Mouse (Mus musculus) adrenal gland, postnatal 14 days (tissue): ENCODE results near the gene Ppp1r3e. TPM values are rescaled to one million over a fixed set of nuclear protein-coding genes. Genes with fewer than 3 reads are reported as not detected.
A peak's percentile ranks its signal among the peaks of the same experiment; 100 is the strongest.

Experiments
- DNase-seq: peaks from one replicate; pipeline ENCODE4 v3.0.0; 2021; ENCODE audit warnings: mixed read lengths
- long read RNA-seq, 2 experiments: library from polyadenylated mRNA; stranded (forward); transcript quantifications; one replicate each; pipeline ENCODE4 v2.0.0; 2021
- total RNA-seq: library from RNA; stranded (reverse); gene quantifications from 2 replicates; pipeline ENCODE4 v1.2.3, GENCODE M21; 2021

The Ppp1r3e gene
- 14.0 and 15.9 TPM in 2 replicates for total RNA-seq
- long read RNA-seq, experiment 1, partial matches to known transcripts: 0 of 4 reads
- long read RNA-seq, experiment 1, other reads (novel, unspliced or antisense): 2 of 4 reads
- long read RNA-seq, experiment 2, partial matches to known transcripts: 0 of 4 reads
- long read RNA-seq, experiment 2, other reads (novel, unspliced or antisense): 1 of 4 reads

DNA sequence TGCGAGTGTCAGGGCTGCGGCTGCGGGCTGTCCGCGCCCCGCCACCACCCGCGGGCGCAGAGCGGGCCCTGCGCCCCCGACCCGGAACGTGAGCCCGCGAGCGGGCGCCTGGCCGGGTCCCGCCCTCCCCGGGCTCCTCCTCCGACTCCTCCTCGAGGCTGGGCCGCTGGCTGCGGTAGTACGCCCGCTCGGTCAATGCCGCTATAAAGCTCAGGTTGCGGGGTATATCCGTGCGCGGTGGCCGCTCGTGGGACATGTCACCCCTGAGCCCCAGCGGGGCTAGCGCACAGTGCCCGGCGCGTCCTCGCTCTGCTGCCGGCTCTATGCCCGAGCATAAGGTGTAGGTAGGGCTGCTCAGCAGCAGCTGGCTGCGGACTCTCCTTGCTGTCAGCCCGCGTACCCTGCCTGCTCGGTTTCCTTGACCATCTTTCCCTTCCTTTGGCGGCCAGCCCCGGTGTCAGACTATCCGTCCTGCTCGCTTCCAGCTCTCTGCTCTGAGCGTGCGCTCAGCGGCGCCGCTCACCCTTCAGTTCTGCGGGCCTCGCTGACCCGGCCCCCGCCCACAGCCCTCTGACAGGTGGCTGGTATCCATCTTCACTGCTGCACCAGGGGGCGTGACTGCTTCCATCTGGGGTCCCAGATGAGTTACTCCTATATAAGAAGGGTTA, at the start of gene Ppp1r3e:
Gene Ppp1r3e, minus strand, starts transcription at position 503 of the 668 bp plus-strand sequence.
- peak; percentile 86 for DNase-seq

DNA sequence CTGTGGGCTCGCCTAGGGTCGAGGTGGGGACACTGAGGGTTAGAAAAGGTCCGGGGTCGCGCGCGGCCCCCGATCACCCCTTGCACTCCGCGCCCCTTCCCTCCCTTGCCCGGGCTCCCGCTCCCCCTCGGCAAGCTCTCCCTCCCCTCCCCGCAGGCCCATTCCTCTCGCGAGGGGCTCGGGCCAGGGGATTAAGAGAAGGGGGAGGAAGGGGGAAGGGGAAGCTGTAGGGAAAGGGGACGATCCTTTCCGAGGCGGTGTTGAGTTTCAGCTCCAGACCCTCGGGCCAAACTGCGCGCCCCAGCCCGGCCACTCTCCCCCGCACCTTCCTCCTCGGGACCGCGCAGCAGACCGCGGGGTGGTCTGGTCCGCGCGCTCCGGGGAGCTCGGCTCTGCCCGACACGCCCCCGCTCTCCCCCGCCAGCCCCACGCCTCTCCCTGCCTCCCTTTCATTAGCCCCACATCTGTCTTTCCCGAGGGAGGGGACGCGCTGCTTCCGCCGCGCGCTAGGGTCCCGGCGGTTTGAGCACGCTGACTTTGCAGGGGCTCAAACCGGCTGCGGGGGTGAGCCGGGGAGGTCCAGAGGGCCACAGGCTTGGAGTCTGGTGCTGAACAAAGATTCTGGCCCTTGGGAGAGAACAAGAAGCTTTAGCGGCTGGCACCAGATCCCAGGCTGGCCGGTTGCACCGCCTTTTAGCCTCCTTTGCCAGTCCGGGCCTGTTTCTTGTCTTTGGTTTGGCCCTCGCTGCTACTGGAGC, 49.2 kb upstream of the Ppp1r3e start:
- DNase-seq: peak; percentile 59

DNA sequence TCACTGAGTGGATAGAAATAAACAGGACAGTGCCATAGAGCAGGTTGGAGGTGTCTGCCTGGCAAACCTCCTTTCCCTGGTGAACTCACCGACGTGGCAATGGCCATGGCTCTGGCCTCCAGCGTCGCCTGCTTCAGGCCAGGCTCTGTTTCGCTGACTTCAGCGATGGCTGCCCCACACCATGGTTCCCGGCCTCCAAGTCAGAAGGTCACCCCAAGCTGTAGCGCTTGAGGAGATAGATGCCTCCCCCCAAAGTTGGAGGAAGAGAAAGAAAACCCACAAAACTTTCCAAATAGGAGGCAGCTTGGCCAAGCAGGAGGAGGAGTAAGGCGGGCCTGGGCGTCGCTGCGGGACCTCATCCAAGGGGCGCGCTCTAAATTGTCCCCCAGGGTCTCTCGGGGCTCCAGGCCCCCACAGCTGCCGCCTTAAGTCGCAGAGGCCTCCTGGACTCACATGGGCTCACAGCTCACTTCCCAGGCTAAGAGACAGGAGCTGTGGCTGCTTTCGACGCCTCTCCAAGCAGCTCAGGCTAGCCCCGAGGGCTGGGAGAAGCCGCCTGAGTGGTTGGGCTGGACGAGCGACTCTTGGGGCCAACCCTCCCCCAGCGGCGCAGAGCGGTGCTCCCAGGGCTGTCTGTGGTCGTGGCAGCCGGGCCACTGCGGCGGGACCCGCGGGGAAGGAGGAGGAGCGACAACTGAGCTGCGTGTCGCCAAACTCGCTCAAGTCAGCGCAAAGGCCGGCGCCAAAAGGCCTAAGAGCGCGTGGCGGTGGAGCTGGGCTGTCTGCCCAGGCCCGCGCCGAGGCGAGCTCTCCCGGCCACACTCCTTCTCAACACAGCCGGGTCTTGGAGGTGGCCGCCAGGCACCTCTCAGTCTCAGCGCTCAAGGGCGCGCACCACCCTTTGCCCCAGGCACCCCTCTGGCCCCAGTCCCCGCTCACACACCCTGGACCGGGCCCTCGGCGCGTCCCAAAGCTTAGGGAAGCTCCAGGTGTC, 48.3 kb upstream of the Ppp1r3e start, which contains the start of gene Efs:
Gene Efs, minus strand, starts transcription at position 778 of the 994 bp plus-strand sequence.
- DNase-seq: peak; percentile 76

DNA sequence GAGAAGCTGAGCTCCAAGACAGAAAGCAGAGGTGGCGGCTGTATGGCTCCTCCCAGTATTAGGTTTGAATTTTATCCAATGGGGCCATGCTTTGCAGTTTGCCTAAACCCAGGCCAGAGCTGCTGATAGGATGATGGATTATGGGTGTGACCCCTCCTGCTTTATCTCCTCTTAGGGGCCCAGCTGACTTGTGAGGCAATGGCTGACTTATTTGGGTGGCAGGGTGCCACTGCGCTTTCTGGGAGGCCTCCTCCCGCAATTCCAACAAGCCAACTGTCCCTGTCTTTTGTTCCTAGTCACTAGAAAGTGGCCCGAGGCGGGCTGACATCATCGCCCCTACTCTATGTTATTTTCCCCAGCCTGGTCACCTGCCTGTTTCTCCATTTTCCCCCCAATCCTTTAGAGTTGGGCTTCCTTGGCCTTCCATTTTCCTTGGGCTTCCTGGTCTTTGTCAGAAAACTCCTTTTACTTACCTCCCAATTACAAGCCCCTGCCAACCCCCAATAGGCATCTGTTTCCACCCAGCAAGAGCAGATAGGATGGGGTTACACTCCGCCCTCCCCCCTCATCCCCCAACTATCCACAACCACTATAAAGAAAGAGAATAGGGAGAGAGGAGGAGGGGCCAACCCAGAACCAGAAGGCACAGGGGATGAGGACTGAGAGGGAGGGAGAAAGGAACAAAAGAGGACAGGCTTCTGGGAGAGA, 47.4 kb upstream of the Ppp1r3e start:
- peak; percentile 58 for DNase-seq

DNA sequence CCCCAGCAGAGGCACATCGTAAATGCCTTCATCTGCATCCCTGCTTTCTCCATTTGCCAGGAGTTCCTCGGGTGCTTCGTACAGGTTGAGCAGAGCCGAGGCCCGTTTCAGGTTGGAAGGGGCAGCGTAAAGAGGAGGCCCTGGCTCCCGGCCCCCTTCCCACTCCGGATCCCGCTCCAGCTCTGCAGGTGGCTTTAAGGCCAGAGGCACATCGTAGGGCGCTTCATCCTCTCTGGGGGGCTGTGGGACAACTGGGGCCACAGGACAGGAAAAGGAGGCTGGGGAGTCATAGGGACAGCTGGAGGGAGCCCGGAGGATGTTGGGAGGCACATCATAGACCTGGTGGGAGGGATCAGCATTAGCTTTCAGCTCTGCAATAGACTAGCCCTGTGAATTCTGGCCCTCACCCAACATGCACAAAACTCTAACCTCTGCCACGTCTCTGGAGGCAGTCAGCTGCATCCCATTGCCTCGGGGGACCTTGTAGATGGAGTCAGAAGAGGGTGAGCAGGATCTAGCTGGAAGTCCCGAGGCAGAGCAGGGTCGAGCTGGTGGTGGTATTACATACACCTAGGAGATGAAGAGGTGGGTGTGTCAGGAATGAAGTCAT, 42.8 kb upstream of the Ppp1r3e start:
- no peak for DNase-seq

DNA sequence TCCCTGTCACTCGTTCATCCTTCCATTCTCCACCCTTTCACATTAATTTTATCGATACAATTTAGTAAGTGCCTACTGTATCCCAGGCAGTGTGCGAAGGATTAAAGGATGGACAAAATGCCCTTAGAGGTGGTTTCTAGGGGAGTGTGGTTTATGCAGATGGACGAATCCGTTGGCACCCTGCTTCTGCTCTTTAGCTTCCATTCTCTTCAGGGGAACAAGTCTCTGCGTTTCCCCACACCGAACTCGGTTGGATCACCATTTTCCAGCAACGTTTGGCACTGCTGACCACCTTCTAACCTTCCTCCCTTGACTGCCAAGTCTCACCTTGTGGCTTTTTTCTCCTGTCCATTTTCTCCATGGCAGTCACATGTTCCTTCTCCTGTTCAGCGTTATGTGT, 36.0 kb upstream of the Ppp1r3e start:
- DNase-seq: no peak

DNA sequence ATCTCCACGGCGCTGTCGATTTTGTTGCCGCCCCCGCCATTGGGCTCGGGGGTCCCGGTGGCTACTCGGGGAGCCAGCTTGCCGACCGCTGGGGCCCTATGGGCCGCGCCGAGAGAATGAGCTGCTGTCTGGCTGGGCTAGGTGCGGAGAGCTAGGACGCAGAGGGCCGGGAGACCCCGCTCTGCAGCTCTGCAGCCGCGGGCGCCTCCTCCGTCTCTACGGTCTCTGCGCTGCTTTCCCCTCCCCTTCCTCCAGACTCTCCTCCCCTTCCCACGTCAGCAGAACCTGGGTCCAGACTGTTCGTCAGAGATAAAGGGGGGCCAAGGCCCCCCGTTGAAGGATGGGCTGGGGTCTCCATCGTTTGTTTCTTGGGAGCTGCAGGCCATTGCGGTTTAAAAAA, 35.5 kb upstream of the Ppp1r3e start, which contains the start of gene Slc22a17:
Gene Slc22a17, minus strand, starts transcription at position 247 of the 400 bp plus-strand sequence.
- peak; percentile 74 for DNase-seq

DNA sequence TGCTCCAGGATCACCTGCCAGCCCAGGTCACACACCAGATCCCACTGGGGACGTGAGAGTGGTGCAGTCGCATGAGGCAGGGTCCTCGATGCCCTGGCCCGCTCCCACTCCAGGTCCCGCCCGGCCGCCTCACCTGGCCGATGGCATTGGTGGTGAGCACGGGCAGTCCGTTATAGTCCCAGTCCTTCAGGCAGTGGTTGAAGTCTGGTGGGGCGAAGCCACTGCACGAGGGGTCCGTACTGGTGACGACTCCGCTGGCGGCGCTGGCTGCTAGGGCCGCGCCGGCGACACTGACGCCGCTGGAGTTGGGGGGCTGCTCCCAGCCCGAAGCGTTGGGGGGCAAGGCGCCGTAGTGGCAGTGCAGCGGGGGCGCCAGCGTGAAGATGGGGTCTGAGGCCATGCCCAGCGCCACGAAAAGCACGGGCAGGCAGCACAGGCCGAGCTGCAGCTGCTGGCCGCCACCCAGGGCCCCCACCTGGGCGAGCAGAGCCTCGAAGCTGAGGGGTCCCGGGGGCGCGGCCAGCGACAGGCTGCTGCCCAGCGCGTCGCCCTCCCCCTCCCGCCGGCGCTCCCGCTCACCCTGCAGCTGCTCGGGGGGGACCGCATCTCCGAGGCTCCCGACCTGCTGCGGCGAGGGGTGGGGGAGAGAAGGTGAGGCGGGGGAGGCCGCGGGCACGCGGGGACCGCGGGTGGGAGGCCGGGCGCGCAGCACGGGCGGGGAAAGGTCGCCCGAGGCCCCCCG, 34.9 kb upstream of the Ppp1r3e start:
- peak; percentile 49 for DNase-seq

DNA sequence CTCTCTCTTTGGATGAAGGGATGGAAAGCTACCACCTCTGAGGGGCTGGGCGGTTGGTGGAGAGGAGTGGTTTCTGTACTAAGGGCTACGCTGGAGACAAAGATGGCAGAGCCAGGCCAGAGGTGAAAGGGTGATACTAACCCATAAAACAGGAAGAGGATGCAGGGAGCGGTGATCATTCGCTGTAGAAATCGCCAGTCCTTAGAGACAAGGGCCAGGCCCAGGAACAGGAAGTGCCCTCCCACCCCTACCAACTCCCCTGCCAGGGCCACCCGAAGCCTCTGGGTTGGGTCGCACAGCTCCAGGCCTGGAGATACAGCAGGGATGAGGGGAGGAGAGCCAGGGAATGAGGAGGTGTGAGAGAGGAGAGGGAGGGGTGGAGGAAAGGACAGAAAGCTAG, 31.3 kb upstream of the Ppp1r3e start:
- DNase-seq: no peak

DNA sequence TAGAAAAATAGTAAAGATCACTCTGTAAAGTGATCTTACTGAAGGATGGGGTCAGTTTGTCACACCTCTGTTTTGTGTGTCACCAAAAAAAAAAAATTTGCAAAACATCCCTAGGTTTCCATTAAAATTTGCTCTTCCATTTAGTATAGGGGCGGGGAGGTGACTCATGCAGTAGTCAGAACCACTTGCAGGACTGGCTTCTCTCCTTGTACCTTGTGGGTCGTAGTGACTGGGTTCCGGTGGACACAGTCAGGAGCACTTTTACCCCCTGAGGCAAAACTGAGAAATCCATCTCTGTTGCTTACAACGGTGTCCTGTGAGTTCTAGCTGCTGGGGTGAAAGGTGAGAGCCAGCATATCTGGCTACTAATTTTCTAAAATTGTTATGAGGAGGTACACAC, 26.3 kb upstream of the Ppp1r3e start:
- DNase-seq: no peak

DNA sequence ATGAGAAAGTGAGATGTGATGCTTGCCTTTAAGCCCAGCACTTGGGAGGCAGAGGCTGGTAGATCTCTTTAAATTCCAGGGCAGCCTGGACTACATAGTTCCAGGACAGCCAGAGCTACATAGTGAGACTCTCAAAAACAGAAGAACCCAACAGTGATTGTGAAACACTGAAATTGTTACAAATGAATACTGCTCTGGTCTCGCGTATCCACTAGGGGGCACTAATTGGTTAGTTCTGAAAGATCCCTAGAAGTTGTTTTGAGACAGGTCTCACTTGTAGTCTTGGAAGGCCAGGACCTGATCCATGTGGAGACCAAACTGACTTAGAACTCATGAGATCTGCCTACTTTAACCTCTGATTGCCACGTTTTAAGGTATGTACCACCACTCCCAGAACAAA, 23.0 kb upstream of the Ppp1r3e start:
- DNase-seq: peak; percentile 74

DNA sequence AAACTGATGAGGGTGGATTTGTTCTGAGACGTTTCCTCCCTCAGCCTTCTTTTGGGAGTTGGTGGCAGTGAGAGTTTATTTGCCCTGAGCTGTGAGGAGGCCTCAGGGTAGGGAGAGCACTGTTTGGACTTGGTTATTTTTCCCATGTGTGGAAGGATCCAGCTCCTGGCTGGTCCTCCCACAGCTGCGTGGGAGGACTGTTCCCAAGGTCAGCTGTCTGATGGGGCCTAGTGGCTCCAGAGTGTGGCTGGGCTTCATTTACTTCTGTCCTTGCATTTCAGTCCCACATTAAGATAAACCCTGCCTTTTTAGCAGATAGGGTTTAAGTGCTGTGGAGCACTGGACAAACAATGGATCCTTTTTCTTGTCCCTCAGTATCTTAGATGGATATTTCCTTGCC, 20.1 kb upstream of the Ppp1r3e start:
- no peak for DNase-seq

DNA sequence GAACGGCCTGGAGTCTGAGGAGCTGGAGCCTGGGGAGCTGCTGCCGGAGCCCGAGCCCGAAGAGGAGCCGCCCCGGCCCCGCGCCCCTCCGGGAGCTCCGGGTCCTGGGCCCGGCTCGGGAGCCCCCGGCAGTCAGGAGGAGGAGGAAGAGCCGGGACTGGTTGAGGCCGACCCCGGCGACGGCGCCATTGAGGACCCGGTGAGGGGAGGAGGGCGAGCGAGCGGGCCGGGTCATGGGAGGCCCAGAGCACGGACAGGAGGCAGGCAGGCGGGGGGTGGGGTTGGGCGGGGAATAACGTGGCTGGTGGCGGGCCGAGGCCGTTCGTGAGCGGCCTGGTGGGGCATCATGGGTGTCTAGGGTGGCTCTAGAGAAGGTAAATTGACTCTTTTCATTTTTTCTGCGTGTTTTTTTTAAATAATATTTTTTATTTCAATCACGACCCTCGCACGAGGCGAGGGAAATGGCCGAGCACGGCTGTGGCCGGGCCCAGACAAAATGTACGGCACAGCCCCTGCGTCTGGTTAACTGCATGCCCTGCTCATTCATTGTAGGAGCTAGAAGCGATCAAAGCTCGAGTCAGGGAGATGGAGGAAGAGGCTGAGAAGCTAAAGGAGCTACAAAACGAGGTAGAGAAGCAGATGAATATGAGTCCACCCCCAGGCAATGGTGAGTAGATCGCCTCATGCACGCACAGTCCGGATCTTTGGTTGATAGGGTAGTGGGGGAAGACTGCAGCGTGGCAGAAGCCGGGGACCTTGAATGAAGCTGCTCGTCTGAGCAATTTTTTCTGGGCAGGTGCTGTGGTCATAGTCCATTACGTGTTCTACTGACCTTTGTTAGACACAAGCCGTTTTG, 17.2 kb upstream of the Ppp1r3e start:
- DNase-seq: peak; percentile 83

DNA sequence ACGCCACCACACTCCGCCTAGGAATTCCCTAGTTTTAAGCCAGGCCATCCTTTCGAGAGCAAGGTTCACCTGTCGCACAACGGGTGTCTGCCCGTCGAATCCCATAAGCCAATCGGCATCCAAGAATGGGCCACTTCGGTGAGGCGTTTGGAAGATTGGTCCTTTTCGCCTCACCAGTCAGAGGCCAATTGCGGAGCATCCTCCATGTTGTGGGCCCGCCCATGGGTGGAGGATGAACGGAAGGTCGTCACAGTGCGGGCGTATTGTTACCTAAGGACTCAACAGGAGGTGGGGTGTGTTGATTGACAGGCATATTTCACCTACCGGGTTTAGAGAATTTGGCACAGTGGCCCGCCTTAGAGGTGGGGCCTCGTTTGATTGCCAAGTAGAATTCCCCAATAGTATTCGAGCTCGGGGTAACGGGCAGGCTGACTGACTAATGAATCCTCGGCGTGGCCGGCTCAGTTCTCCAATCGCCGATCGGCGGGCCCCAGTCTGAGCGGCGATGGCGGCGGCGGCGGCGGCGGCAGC, 16.4 kb upstream of the Ppp1r3e start:
- DNase-seq: peak; percentile 97

DNA sequence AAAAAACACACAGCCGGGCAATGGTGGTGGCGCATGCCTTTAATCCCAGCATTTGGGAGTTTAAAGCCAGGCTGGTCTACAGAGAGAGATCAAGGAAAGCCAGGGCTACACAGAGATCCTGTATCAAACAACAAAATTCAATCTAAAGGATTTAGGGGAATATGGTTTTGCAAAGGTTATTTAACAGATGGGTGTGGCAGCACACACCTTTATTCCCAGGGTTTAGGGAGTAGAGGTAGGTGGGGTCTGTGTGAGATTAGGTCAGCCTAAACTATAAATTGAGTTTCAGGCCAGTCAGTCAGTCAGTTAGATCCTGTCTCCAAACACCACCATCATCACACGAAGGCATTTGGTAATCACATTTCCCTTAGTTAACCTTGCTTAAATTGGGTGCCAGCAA, 14.8 kb upstream of the Ppp1r3e start, which contains the start of gene Pabpn1:
Gene Pabpn1, plus strand, starts transcription at position 301 of the 400 bp plus-strand sequence.
- no peak for DNase-seq

DNA sequence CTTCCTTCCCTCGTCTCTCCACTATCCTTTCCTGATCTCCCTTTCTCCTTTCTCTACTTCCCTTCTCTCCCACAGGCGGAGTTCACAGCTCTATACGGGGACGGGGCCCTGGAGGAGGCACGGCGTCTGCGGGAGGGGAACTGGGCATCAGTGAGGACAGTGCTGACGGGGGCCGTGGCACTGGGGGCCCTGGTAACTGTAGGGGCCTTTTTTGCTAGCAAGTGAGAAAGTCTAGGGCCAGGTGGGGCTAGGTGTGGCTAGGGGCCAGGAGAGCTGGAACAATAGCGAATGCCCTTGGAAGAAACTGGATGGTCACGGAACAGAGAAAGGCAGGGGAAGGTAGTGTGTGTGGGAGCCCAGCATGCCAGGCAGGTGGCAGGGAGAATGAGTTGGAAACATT, 8.0 kb upstream of the Ppp1r3e start:
- DNase-seq: no peak

DNA sequence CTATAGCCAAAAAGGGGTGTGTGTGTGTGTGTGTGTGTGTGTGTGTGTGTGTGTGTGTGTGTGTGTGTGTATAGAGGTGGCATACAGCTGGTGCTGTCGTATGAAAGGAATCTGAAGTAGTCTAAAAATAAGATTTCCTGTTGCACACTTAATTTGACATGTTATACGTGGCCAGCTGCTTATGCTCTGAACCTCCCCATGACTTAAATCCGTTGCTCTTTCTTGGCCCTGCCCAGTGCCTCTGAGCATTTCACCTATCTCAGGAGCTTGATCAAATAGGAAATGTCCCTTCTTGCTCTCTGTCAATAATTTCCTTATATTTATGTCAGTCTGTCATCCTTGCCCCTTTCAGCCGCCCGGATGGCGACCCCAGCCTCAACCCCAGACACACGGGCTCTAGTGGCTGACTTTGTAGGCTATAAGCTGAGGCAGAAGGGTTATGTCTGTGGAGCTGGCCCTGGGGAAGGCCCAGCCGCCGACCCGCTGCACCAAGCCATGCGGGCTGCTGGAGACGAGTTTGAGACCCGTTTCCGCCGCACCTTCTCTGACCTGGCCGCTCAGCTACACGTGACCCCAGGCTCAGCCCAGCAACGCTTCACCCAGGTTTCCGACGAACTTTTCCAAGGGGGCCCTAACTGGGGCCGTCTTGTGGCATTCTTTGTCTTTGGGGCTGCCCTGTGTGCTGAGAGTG, 6.8 kb upstream of the Ppp1r3e start:
- no peak for DNase-seq
